Mouse (Mus musculus): Measurements from ENCODE around the gene Bloc1s2.
A peak's percentile ranks its signal among the peaks of the same experiment; 100 is the strongest.

Gene Bloc1s2

DNA sequence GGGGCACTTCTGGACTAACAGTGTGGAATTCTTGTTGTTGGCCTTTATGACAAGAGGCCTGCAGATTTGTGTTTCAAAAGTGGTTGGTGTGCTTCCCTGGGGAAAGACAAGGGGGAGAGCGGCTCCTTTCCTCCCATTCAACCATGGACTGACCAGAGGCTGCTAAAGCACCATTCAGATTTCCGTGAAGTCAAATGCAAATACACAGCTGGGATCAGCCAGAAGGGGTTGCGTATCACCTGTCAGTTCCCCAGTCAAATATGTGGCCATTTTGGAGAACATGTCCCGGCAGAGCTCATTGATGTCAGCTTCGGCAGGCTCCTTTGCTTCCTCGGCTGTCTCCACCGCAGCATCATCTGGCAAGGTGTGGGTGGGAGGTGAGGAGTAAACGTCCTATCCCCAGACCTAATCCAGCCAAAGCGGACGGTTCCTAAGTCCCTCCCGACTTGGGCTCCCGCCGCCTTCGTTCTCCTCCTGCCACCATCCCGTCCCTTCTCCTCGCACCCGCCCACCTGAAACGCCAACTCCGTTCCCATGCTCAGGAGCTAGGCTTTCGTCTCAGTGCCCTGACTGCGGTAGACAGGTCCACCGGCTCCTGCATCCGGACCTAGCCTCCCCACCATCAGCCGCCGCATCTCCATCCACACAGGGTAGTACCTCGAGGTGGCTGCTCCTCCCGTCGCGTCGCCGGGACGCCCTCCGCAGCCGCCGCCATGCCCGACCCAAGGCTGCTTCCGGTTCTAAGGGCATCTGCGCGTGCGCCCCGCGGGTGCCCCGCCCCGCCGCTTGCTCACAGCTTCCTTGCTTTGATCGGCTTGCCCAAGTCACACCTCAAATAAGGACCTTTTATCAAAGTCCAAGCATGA lies at the start of gene Bloc1s2:
TSS of gene Bloc1s2 (minus strand) at position 745 of the 866 bp plus-strand sequence.
- DNase-seq: peak; percentile 94

DNA sequence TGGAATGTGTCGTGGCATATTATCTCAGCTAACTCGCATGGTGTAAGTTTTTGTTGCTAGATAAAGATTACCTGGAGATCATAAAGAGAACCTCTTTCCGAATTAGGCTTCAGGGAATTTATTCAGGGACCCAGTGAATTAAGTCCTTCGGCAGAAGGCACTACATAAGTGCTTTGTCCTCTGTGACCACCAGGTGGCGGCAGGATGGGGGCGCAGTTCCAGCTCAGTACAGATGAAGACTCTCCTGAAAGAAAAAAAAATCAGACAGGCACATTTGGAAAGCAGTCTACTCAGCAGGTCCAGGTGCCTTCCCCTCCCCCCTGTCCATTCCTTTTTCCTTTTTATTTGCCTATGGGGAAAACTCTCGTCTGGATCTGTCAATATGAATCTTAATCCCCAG lies 48.9 kb upstream of the Bloc1s2 start:
- peak; percentile 82 for DNase-seq

DNA sequence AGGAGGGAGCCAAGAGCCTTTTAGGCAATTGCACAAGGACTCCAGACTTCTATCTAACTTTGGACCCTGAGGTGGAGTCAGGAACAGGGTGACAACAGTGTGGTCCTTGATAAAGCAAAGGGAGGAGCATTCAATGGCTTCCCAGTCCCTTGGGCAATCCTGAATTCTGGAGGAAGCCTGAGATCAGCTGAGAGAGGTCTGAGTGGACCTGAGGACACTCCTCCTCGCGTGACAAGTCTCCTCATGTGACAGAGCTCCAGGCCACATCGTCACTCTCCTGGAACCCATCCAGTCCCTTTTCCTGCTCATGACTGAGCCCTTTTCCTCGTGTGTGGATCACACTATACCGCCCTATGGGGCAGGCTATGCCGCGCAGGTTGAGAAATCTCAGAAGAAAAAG lies 47.7 kb upstream of the Bloc1s2 start:
- peak; percentile 41 for DNase-seq

DNA sequence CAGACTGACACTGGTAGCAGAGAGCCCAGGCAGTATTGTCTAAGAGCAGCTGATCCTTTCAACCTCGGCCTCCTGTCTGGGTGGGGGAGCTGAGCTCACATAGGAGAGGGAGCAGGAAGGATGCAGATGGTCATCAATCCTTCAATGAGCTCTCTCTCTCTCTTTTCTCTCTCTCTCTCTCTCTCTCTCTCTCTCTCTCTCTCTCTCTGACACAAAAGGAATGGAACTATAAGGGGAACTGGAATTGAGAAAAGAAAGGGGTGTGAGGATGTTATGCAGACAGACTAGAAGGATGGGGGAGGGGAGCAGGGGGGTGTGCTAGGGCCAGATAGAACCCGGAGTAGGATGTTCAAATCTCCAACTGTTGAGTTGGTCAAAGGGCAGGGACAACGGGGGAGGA lies 46.1 kb upstream of the Bloc1s2 start, which contains the start of gene Pkd2l1:
TSS of gene Pkd2l1 (minus strand) at position 101 of the 400 bp plus-strand sequence.
- no peak for DNase-seq

DNA sequence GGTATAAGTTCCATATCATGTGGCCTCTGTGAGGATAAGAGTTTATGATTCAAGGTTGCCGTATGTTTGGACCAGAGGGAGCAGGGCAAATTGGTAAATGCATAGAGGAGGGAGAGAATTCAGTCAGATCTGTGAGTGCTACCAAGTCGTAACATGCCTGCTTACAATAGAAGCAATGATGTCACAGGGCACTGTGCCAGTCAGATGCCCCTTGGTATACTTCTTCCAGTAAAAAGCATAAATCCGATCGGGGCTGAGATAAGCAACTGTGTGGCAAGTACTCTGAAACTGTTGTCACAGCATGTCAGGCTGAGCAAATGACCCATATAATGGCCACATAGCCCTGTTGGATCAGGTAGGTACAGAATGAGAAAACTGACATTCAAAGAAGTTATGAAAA lies 42.8 kb upstream of the Bloc1s2 start:
- no peak for DNase-seq

DNA sequence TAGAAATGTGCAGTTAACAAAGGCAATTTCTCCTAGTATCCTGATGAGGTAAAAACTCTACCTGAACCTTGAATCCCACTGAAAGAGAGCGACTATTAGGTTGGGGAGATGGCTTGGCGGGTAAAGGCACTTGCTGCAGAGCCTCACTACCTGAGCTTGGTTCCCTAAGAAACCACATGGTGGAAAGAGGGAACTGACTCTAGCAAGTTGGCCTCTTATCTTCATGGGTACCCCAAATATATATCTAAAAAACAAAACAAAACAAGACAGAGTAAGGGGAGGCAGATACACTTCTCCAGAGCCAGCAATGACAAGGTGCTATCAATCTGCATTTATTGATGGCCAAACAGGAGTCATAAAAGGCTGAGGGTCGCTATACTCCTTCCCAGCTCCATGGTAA lies 37.7 kb upstream of the Bloc1s2 start:
- DNase-seq: no peak

DNA sequence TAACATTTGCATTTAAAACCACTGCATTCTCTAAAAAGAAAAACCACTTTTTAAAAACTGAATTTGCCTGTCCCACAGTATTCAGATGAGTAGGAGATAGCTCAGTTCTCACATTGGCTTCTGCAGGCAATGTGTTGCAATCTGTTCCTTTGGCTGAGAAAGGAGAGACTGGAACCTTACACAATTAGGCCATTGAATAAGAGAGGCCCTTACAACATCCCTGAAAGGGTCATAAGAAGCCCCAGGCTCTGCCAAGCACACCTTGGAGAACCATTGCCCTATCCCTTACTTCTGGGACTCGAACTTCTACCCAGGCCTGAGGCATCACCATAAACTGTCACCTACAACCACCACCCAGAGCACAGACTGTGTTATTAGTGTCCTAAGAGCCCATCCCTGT lies 34.3 kb upstream of the Bloc1s2 start:
- no peak for DNase-seq

DNA sequence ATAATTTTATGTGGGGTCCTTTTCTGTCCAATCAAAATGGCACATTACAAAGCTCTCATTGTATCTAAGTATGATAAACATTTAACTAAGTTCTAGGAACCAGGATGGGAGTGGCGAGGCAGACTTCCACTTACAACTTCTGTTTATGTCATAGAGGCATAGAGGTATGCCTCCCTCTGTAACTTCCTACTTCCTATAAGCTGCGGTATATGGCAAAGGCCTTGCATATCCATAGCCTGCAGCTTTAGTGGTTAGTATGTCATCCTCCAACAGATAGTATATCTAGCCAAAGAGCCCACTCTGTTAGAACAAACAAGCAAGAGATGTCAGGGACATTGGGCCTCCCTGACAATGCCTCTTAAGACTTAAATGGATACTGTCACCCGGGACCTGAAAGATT lies 30.5 kb upstream of the Bloc1s2 start:
- DNase-seq: no peak

DNA sequence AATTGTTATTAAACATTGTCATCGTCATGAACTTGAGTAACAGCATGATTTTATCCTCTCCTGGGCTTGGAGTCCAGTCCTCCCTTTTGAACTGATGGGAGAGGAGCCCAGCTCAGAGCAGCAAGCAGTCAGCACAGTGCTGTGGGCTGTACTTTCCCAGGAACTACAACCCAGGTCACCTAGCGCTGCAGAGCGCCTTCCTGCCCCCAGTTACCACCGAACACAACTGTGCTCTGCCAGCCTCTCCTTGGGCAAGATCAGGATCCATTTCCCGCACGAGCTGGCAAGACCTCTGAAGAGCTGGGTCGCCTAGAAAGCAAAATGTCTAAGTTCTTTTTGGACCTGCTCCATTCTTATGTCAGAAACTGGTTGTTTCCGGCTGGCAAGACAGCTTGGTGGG lies 28.6 kb upstream of the Bloc1s2 start:
- DNase-seq: no peak

DNA sequence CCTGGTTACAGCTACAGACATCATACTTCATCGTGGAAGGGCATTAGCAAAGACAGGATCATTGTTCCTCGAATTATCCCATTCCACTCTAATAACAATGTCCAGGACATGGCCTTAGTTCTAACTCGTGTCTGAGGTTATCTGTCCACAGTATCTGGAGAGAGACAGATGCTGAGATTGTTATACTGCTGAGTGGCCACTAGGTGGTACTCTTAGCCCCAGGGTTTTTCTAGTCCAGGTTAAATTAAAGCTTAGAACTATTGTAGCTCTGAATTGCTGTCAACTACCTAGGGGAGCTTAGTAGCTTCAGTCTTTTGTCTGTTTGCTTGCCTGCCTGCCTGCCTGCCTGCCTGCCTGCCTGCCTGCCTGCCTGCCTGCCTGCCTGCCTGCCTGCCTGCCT lies 15.3 kb upstream of the Bloc1s2 start:
- no peak for DNase-seq

DNA sequence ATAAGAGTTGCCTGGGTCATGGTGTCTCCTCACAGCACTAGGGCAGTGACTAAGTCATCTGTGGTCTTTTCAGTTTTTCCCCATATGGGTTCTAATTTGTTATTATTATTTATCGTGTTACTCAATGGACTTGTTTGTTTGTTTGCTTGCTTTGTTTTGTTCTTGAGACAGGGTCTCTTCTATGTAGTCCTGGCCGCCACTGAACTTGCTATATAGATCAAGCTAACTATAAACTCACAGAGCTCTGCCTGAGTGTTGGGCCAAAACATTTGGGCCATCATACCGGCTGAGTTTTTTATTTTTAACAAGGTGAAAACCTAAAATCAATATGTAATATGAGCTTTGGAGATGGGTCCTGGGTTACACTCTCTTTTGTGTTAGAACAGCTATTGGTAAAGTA lies 13.1 kb upstream of the Bloc1s2 start:
- DNase-seq: no peak

DNA sequence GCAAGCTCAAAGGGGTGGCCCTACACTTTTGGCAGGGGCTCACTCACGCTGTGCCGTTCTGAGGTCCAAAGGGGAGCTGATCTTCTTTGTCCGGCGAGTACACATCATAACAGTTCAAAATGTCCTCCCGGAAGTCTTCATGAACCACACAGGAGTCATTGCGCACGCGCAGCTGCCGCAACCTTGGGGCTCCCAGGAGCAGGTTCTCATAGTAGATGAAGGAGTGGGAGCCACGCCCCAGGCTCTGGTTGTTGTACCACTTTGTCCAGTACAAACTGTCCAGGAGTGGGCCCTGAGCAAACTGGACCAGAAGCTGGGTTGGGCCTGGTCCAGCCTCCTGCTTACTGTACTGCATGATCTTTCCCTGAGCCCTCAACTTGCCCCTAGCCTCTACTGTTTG lies 10.8 kb upstream of the Bloc1s2 start:
- no peak for DNase-seq

DNA sequence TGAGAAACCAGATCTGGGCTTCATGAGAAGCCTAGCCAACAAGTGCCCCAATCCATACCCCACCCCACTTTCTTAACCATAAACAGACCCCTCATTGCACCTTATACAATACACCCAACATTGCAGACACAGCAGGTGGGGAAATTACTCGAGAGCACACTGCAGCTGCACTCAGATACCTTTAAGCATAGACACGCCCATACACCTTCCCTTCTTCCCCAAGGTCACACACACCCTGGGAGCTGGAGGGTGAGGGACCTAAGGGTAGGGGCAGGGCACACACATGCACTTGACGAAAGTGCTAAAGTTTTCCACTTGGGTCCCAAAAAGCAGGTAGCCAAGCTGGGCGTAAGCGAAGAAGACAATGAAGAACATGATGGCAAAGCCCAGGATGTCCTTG lies 7.5 kb upstream of the Bloc1s2 start:
- no peak for DNase-seq

DNA sequence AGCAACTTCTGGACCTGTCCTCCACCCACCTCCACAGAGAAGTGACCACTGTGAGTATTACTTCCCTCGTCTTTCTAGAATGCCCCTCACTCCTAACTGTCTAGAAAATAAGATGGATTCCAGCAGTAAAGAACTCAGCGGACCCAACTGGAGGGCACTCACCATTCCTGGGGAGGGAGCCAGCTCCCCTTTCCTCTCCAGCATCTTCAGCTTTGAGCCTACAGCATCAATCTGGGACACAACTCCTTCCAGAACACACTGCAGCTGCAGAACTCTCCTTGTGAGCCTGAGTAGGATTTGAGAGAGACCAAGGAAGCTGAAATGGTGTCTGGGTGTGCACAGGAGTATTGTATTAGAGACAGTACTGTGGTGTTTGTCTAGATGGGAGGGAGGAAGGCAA lies 2.7 kb upstream of the Bloc1s2 start:
- DNase-seq: no peak

DNA sequence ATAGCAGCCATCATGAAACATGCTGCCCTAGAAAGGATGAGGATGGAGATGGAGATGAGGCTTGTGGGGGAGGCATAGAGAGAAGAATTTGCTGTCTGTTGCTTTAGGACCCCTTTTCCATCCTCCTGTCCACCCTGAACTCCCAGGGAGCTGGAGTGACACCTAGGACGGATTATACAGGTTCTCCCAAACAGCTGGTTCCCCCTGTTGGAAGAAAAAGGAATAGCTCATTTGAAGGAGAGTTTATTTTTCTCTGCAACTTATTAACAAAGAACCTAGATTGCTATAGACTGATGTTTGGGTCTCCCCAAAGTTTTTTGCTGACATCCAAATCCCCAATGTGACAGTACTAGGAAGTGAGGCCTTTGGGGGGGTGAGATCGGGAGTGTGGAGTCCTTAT lies 2.1 kb upstream of the Bloc1s2 start:
- DNase-seq: no peak

DNA sequence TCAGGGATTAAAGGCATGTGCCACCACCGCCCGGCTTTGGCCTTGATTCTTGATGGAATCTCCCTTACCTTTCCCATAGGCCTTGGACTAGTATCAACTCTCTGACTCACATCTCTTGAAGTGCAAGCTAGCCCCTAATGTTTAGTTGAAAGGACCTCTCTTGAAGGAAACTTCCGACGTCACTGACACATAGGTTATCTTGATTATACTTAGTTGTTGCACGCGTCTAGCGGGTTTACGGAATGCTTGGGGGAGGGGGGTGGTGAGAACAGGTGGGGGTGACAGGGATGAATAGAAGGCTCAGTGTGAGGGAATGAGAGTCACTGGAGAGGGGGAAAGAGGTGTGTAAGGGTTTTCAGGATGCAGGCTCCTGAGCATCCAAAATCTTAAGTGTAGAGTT lies 705 bp upstream of the Bloc1s2 start:
- no peak for DNase-seq

DNA sequence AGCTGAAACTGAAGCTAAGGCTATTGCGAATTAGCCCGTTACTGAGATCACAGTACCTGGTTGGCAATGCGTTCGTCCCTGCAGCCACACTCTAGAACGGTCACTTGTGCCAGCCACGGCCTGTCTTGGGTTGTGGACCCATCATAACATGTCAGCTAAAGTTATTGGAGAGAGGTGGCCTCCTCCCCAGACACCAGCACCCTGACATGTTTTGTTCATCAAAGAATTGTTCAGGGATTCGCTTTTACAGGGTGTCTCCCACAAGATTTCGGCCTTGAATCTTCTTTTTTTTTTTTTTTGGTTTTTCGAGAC lies 278 bp upstream of the Bloc1s2 start:
- DNase-seq: no peak

DNA sequence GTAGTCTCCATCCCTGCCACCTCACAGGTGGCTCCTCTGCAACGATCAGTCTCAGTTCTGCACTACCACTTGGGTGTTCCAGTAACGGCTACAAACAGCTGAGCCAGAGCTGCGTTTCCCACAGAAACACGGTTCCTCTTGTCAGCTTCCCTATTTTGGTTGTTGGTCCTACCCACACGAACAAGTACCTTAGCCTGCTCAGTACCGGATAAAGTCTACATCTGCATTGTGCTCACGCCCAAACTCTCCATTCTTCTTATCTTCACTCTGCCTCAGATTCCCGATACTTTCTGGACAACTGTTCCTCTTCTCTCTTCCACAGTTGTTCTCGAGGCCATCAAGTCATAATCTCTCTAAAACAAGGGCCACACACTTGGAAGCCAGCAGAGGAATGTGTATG lies 1.9 kb downstream of the Bloc1s2 start:
- DNase-seq: no peak

DNA sequence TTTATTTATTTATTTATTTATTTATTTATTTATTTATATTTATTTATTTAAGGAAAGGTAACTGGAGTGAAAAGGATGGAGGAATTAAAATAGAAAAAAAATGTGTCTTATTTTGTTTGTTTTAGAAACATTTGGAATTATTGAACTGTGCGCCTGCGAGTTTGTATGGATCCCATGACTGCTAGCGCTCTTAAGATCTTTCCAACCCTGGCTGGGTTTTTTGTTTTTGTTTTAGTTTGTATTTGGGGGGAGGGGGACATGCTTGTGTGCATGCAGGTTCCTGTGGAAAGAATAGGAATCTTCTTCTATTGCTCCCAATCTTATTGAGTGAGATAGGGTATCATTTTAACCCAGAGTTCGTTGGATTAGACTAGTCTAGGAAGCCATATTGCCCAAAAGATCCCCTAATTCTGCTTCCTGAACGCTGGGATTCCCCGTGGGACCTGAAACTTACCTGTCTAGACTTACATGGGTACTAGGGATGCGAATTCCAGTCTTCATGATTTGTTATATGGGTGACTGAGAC lies 10.2 kb downstream of the Bloc1s2 start:
- no peak for DNase-seq

DNA sequence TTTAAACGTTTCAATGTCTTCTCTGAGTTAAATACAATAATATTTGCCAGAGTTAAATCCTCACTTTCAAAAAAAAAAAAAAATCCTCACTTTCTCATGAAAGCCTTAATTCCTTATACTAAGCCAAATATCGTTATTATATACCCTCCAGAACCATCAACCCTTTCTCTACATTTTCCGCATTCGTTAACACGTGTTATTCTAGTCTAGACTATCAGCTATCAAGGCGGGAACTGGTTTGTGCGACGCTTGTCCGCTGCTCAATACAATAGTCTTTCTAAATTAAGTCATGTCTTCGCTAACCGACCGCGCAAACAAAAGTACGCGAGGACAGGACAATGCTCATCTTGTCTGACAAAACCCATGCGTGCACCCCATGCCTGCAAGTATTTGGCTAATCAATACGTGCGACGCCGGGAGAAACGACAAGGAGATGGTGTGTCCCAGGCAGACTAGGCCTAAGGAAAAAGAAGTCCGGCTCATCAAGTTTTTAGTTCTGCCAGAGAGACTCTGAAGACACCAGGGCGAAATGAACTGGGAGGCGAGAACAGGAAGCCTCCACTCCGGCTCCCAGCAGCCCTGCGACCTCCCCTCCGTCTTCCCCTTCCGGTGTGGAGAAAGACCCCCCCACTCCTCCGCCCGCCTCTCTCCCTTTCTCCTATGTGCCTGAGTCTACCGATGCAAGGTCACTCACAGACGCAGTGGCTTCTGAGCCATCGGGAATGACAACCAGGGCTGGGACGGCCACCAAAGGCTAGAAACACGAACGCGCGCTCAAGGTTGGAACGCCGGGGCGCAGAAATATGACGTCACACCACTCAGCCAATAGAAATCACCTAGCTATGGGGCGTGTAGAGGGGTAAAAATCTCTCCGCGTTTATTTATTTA lies 10.9 kb downstream of the Bloc1s2 start, which contains the start of gene Cwf19l1:
TSS of gene Cwf19l1 (minus strand) at position 805 of the 888 bp plus-strand sequence.
- DNase-seq: peak; percentile 93

DNA sequence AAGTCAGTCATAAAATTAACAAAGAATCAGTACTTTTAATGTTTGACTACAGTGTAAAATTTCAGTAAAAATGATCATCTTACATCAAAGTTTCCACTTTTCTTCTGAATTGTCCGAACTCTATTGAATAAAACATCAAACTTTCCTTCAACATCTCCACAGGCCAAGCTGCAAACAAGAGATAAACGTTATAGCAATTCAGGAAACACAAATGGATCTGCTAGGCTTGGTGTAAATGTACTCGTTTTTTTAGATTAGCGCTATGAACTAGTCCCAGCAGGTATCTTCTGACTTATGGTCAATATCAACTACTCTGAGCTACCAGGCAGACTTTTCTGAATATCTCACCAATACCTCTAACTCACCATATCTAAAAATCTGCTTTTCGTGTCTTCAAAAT lies 13.3 kb downstream of the Bloc1s2 start:
- no peak for DNase-seq

DNA sequence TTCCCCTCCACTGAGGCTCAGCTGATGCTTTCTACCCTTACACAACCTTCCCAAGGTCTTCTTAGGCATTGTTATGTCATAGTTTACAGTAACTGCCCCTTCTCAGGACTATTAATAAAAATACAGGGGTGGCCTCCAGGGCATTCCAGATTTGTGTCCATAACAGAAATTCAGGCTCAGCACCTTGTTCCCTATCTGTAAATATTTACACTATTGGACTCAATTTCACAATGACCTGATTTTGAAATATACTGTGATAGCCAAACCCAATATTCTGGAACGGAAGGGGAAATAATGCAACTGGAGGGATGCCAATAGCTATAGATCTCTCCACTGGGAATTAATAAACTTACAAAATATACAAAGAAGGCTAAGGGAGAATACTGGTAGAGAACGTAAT lies 17.7 kb downstream of the Bloc1s2 start:
- no peak for DNase-seq

DNA sequence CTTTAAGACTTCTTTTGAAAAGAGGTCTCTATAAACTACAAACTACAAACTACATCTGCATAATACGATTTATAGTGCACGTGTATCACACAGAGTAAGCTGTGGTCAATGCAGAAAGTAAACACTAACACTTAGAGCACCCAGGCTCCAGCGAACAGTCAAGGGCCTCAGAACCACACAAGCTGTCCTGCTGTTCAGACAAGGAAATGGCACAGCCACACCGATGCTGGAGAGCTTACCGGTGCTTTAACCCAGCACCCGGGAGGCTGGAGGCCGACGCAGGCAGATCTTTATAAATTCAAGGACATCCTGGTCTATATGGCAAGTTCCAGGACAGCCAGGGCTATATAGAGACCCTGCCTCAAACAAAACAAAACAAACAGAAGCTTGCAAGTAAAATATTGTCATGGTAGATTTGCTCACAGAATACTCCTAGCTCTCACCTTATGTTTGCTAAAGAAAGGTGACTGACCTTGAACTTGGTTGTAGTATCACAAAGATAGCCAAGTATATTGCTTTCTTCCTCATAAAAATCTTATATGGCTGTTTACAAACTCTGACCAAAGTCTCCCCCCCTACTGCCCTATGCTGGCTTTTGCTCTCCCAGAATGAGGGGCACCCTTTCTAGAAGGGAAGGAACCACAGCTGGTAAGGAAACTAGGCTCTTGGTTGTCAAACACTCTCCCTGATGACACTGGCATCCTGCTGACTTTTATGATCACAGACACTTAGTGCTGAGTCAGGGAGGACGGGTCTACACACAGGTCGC lies 18.3 kb downstream of the Bloc1s2 start:
- DNase-seq: no peak
